Mouse (Mus musculus) gastrocnemius, postnatal 25 days (tissue): Measurements from ENCODE around the gene Pcdh9. TPM values are rescaled to one million over a fixed set of nuclear protein-coding genes. Genes with fewer than 3 reads are reported as not detected.
A peak's percentile ranks its signal among the peaks of the same experiment; 100 is the strongest.

Experiments used
- DNase-seq: peaks from one replicate; pipeline ENCODE4 v3.0.0; 2022
- total RNA-seq, 2 experiments: library from RNA; stranded (reverse); gene quantifications; 1 replicate in 1 of 2; 2 replicates in 1 of 2; pipeline ENCODE4 v1.2.3; 2021

The Pcdh9 gene
- total RNA-seq, 2 experiments from 2014 or later: 0.54 to 1.1 TPM

GRCm38 (mm10) chr14:93786234-93786633, 104.2 kb downstream of the Pcdh9 start:
- no peak for DNase-seq

- no peak for DNase-seq
Measured at GRCm38 (mm10) chr14:93785031-93785430, 105.4 kb downstream of the Pcdh9 start.

- no peak for DNase-seq
Measured at GRCm38 (mm10) chr14:93762855-93763254, 127.6 kb downstream of the Pcdh9 start.

- peak; percentile 5 for DNase-seq
Measured at GRCm38 (mm10) chr14:93734077-93734673, 156.3 kb downstream of the Pcdh9 start.

GRCm38 (mm10) chr14:93725798-93726197, 164.7 kb downstream of the Pcdh9 start:
- no peak for DNase-seq

GRCm38 (mm10) chr14:93719208-93719607, 171.3 kb downstream of the Pcdh9 start:
- no peak for DNase-seq

- DNase-seq: no peak
Measured at GRCm38 (mm10) chr14:93713250-93713935, 177.1 kb downstream of the Pcdh9 start.

- no peak for DNase-seq
Measured at GRCm38 (mm10) chr14:93708651-93709050, 181.8 kb downstream of the Pcdh9 start.

- DNase-seq: no peak
Measured at GRCm38 (mm10) chr14:93701385-93702101, 188.9 kb downstream of the Pcdh9 start.

GRCm38 (mm10) chr14:93700916-93701315, 189.6 kb downstream of the Pcdh9 start:
- no peak for DNase-seq

- no peak for DNase-seq
Measured at GRCm38 (mm10) chr14:93684641-93685040, 205.8 kb downstream of the Pcdh9 start.

GRCm38 (mm10) chr14:93675273-93676068, 215.0 kb downstream of the Pcdh9 start:
- no peak for DNase-seq

GRCm38 (mm10) chr14:93653986-93654757, 236.3 kb downstream of the Pcdh9 start:
- DNase-seq: no peak

GRCm38 (mm10) chr14:93627241-93627640, 263.2 kb downstream of the Pcdh9 start:
- DNase-seq: no peak

GRCm38 (mm10) chr14:93624144-93624543, 266.3 kb downstream of the Pcdh9 start:
- no peak for DNase-seq

- no peak for DNase-seq
Measured at GRCm38 (mm10) chr14:93621211-93621610, 269.3 kb downstream of the Pcdh9 start.

GRCm38 (mm10) chr14:93607546-93607945, 282.9 kb downstream of the Pcdh9 start:
- no peak for DNase-seq

- DNase-seq: no peak
Measured at GRCm38 (mm10) chr14:93599997-93600396, 290.5 kb downstream of the Pcdh9 start.

- DNase-seq: no peak
Measured at GRCm38 (mm10) chr14:93585432-93586024, 305.0 kb downstream of the Pcdh9 start.

GRCm38 (mm10) chr14:93564361-93564760, 326.1 kb downstream of the Pcdh9 start:
- no peak for DNase-seq

GRCm38 (mm10) chr14:93561577-93561976, 328.9 kb downstream of the Pcdh9 start:
- no peak for DNase-seq
